Mouse (Mus musculus) G1E (cell line): Measurements from ENCODE around the gene Rapgef2.

Experiments used
- CTCF ChIP-seq: IDR thresholded peaks from 2 replicates; pipeline ENCODE4 v1.5.1; 2012; ENCODE audit warnings: low read depth, low read length, inconsistent platforms, mixed read lengths
- GATA1 ChIP-seq: IDR thresholded peaks from 2 replicates; pipeline ENCODE4 v1.6.1; 2012; ENCODE audit warnings: borderline replicate concordance, low read length, inconsistent platforms, mixed read lengths
- POLR2AphosphoS5 ChIP-seq: IDR thresholded peaks from 2 replicates; pipeline ENCODE4 v1.6.1; 2012; ENCODE audit warnings: low read depth, low read length, inconsistent platforms; ENCODE audit not compliant: insufficient replicate concordance
- TAL1 ChIP-seq: conservative IDR thresholded peaks from 2 replicates; pipeline ENCODE4 v1.6.1; 2012; ENCODE audit warnings: low read depth, low read length, inconsistent platforms, mixed read lengths

DNA sequence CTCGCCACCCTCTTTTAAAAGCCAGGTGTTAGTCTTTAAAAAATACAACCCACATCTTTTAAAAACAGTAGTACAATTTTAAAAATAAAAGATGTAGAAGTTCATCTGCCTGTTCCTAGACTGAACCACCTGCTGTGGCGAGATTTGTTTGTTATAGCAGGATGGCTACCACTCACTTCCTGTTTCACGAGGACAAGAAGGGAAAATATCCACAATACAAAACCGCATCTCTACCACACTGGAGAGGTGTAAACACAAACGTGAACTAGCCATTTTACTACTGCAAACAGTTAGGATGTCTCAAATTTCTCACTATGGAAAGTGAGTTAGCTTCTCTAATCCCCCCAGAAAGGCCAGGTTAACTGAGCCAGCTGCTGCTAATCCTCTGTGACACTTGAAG is 76.1 kb downstream of the Rapgef2 start:
- TF ChIP-seq CTCF, result no peak
- TF ChIP-seq GATA1, result no peak
- TF ChIP-seq POLR2AphosphoS5, result no peak
- TF ChIP-seq TAL1, result no peak
